Mouse (Mus musculus) 3T3-L1 (cell line): ENCODE measurements around the gene Sbno2.

Experiments
- DNase-seq: peaks from one replicate; pipeline ENCODE4 v3.0.0-alpha.2; 2015; ENCODE audit warnings: low read depth, low spot score

Gene Sbno2

GRCm38 (mm10) chr10:80019471-80020131 is 85.8 kb downstream of the Sbno2 start:
- DNase-seq: no peak

DNA sequence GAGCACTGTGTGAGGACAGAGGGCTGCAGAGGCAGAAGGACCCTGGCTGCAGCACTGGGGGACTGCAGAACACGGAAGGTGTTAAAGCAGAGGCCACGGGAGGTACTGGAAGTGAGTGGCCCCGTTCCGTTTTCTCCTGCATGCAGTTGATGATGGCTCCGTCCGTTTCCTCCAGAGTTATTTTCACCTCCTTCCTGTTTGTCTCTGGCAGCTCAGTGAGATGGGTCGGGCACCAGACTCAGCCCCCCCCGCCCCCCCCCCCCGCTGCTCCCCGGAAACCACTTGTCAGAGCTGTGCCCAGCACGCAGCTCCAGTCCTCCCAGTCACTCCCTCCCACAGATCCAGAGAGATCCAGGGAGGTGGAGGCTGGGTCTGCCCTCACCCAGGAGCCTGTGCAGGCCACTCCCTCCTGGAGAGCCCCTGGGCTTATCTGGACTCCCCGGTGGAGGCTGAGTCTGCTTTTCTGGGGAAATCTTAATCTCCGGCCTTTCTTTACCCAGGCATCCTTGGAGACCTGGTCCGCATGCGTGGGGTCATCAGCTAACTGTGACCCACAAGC is 86.6 kb downstream of the Sbno2 start:
- DNase-seq: no peak

DNA sequence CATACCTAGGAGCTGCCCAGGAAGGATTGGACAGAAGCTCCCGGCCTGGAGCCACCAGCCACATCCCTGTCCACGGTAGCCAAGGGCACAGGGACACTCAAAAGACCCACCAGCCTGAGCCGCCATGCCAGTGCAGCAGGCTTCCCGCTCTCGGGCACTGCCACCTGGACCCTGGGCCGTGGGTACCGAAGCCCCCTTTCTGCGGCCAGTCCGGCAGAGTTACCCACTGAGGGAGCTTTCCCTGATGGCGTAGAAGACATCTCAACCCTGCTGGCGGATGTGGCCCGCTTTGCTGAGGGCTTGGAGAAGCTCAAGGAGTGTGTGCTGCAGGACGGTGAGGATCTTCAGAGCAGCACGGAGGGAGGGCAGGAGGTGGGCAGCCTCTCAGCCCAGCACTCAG is 87.6 kb downstream of the Sbno2 start:
- no peak for DNase-seq

GRCm38 (mm10) chr10:80017361-80017760 is 88.0 kb downstream of the Sbno2 start:
- no peak for DNase-seq

GRCm38 (mm10) chr10:80016931-80017330 is 88.4 kb downstream of the Sbno2 start:
- DNase-seq: no peak

DNA sequence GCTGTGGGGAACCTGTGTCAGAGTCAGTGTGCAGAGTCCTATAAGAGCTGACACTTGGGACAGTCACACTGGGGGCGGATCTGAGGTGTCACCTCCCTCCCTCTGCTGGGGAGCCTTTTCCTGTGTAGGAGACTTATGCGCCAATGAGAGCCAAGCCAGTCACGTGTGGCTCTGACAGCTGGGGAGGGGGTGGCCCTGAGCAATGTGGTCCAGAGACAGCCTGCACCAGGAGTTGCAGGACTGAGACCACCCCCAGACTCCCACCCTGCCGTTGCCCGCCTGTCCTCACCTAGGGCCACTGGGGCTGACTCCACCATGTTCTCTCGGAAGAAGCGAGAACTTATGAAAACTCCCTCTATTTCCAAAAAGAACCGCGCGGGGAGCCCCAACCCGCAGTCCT is 88.9 kb downstream of the Sbno2 start, which contains the start of gene Arhgap45:
Arhgap45 (plus strand) TSS at position 143 of the 400 bp plus-strand sequence.
- DNase-seq: no peak

DNA sequence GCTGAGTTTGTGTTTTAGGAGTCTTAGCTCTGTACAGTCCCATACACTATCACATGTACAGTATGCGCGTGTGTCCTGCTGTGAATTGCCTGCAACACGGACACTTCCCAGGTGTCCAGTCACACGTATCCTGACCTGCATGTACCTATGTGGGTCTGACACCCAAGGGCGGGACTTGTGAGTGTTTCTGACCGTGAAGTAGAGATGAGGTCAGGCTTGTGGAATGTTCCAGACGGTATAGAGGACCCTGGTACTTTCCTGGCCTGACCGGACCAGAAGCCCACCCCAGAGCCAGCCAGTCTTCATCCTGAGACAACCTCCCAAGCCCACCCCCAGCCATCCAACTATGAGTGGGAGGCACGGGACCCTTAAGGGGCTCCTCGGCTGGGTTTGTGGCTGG is 89.8 kb downstream of the Sbno2 start:
- no peak for DNase-seq

DNA sequence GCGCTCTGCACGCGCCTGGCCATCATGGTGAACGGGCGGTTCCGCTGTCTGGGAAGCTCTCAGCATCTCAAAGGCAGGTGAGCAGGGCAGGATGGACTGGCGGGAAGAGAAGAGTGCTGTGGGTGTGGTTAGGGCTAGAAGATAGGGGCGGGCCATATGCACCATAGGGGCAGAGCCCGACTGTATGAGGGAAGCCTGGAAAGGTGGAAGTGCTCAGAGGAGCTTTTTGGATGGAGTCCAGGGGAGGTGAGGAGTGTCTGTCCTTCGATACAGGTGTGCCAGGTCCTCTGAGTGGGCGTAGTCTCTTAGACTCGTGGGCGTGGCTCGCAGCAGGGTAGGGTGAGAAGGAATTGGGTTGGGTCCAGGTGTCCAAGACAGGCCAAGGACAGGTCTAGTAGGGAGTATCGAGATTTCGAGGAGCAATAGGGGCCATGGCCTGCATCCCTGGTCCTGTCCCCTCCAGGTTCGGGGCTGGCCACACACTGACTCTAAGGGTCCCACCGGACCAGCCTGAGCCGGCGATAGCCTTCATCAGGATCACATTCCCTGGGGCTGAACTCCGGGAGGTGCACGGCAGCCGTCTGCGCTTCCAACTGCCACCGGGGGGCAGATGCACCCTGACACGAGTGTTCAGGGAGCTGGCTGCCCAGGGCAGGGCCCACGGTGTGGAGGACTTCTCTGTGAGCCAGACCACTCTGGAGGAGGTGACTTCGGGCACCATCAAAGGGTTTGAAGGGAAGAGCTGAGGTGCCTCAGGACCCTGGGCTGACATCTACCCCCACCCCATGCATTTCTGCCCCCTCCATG is 90.7 kb downstream of the Sbno2 start:
- DNase-seq: peak; percentile 60

DNA sequence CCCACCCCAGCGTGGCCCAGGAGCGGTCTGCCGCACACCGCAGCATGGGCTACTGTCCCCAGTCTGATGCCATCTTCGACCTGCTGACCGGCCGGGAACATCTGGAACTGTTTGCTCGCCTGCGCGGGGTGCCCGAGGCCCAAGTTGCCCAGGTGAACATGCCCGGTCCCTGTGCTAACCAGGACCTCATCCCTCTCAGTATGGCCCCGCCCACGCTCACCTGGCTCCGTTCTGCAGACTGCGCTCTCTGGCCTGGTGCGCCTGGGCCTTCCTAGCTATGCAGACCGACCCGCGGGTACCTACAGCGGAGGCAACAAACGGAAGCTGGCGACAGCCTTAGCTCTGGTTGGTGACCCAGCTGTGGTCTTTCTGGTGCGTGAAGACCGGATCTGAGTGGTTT is 91.8 kb downstream of the Sbno2 start:
- no peak for DNase-seq

- no peak for DNase-seq
Observed at GRCm38 (mm10) chr10:80011740-80012139, 93.6 kb downstream of the Sbno2 start.
